Mouse (Mus musculus): ENCODE results near the gene Rnf220.

GRCm38 (mm10) chr4:117521350-117521749 lies 24.5 kb upstream of the Rnf220 start:
- no peak for TF ChIP-seq EP300 (IDR thresholded peaks at IDR 0.05; ENCODE audit: low read depth)
- peak; percentile 39 for TF ChIP-seq CTCF (IDR thresholded peaks at IDR 0.05; ENCODE audit: low read depth)

All from liver, postnatal 0 days (tissue).